Mouse (Mus musculus): ENCODE data around the gene Nfrkb. TPM values are rescaled to one million over a fixed set of nuclear protein-coding genes. Genes with fewer than 3 reads are reported as not detected.

The Nfrkb gene
- 30.0 and 31.9 TPM in 2 replicates for polyA plus RNA-seq (2014; fragmentation: Nextera tagmentation; extraction: Ambion mirVana)

DNA sequence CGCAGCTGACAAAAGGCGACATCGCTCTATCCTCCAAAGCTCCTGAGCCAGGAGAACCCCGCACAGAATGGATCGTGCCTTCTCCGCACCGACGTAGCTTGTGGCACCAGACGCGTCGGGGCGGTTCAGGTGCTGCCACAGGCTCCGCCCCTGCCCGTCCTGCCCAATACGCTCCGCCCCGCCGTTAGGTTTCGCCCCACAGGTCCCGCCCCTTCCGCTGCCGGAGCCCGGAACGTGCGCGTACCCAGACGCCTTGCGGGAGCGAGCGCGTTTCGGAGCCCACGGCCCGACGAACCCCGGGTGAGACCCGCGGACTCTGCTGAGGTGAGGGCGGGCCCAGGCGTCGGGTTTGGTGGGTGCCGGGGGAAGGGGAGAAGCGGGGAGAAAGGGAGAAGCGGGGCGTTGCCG is at the start of gene Nfrkb:
Nfrkb (plus strand) TSS at position 246 of the 408 bp plus-strand sequence.
- Histone ChIP-seq H3K27me3 (replicated peaks; ENCODE audit: control insufficient read depth, insufficient read depth, low read length) (no peaks in the 10 kb centered on the region), H3K9ac (ENCODE audit: low read length) (peak within 1 kb of the TSS; percentile 81), H3K4me1 (ENCODE audit: control insufficient read depth, insufficient read depth, low read length) (peaks cover 10% of the 10 kb centered on the region), H3K27ac (ENCODE audit: low read depth, low read length) (peak within 1 kb of the TSS; percentile 52; the same call in 1 of the 2 replicates), H3K9me3 (replicated peaks; ENCODE audit: control insufficient read depth, low read length) (no peaks in the 10 kb centered on the region), H3K4me2 (ENCODE audit: low read length) (peak within 1 kb of the TSS; percentile 65), H3K36me3 (ENCODE audit: control insufficient read depth, insufficient read depth, low read length) (peaks cover 15% of the 10 kb centered on the region), H3K4me3 (ENCODE audit: low read depth, low read length) (peak within 1 kb of the TSS; percentile 87)
- 1% methylated on average over 46 of the region's 46 CpGs for WGBS
- DNase-seq (ENCODE audit: low spot score) (peak; percentile 97), ATAC-seq (peak; percentile 99)

DNA sequence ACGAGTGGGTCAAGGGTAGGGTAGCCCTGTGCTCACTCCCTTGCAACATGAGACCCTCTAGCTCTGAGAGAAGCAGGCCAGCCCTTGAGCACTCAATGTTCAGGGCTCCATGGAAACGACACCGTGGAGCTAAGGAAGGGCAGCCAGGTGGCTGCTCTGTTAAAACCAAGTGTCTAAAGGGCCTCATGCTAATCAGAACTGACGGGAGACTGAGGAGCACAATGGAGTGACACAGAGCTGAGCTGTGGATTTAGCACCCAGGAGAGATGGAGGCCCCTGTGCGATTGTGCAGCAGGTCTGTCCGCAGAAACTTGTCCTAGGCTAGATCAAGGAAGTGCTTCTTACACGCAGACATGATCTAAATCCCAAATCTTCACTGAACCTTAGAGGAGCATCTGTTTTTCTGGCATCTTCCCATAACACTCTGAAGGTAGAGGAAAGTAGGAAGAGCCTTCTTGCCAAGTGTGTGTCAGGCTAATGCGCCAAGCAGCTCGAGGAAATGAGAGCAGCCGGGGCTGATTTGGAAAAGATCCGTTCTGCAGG is 41.6 kb upstream of the Nfrkb start:
- Histone ChIP-seq H3K9me3 (replicated peaks; ENCODE audit: control insufficient read depth, low read length) (no peaks in the 10 kb centered on the region), H3K4me1 (ENCODE audit: control insufficient read depth, insufficient read depth, low read length) (no peaks in the 10 kb centered on the region), H3K27ac (ENCODE audit: low read depth, low read length) (no peak overlapping the region), H3K4me2 (ENCODE audit: low read length) (no peak overlapping the region), H3K4me3 (ENCODE audit: low read depth, low read length) (no peak overlapping the region), H3K36me3 (ENCODE audit: control insufficient read depth, insufficient read depth, low read length) (peaks cover 26% of the 10 kb centered on the region; the same call in 1 of the 2 replicates), H3K9ac (ENCODE audit: low read length) (no peak overlapping the region), H3K27me3 (replicated peaks; ENCODE audit: control insufficient read depth, insufficient read depth, low read length) (no peaks in the 10 kb centered on the region)
- 54% methylated on average over 11 of the region's 11 CpGs for WGBS
- DNase-seq (ENCODE audit: low spot score) (peak; percentile 61), ATAC-seq (peak; percentile 32; the same call in 1 of the 2 replicates)

DNA sequence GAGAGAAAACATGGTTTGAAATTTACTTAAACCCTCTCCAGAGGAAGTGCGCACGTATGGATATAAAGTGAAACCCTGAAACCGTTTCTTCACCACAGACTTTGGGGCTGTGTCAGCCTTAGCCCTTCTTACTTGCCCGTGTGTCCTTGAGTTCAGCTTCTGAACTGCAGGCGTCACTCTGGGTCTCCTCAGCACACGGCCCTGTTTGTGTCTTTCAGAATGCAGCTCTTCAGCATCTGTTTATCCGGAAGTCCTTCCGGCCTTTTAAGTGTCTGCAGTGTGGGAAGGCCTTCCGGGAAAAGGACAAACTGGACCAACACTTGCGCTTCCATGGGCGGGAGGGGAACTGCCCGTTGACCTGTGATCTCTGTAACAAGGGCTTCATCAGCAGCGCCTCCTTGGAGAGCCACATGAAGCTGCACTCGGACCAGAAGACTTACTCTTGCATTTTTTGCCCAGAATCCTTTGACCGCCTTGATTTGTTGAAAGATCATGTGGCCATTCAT is 39.4 kb upstream of the Nfrkb start:
- ATAC-seq: no peak
- no peak for DNase-seq (ENCODE audit: low spot score)
- H3K4me1 ChIP-seq (ENCODE audit: control insufficient read depth, insufficient read depth, low read length): no peaks in the 10 kb centered on the region
- H3K36me3 ChIP-seq (ENCODE audit: control insufficient read depth, insufficient read depth, low read length): peaks cover 28% of the 10 kb centered on the region; the same call in 1 of the 2 replicates
- WGBS: 84% methylated on average over 15 of the region's 15 CpGs
- no peaks in the 10 kb centered on the region for H3K9me3 ChIP-seq (replicated peaks; ENCODE audit: control insufficient read depth, low read length)
- no peak overlapping the region for H3K4me2 ChIP-seq (ENCODE audit: low read length)
- H3K27ac ChIP-seq (ENCODE audit: low read depth, low read length): no peak overlapping the region
- H3K9ac ChIP-seq (ENCODE audit: low read length): no peak overlapping the region
- H3K27me3 ChIP-seq (replicated peaks; ENCODE audit: control insufficient read depth, insufficient read depth, low read length): no peaks in the 10 kb centered on the region
- no peak overlapping the region for H3K4me3 ChIP-seq (ENCODE audit: low read depth, low read length)

DNA sequence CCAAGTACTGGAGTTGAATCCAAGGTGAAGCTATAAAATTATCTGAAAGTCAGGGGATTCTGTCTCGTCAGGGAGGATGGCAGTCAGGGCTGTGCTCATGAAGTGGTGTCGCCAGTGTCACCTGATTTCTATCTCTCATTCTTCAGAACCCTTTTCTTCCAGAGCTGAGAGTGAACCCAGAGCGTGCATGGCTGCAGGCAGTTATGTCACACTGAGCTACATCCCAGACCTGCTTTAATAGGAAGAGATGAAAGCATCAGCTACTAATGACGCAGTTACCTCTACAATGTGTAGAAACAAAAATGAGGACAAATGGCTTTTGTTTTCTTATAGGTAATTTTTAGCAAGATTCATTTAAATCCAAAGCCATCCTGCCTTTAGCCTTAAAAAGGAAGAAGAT is 37.5 kb upstream of the Nfrkb start:
- no peaks in the 10 kb centered on the region for H3K27me3 ChIP-seq (replicated peaks; ENCODE audit: control insufficient read depth, insufficient read depth, low read length)
- ATAC-seq (no peak), DNase-seq (ENCODE audit: low spot score) (no peak)
- no peak overlapping the region for H3K9ac ChIP-seq (ENCODE audit: low read length)
- peaks cover 24% of the 10 kb centered on the region for H3K36me3 ChIP-seq (ENCODE audit: control insufficient read depth, insufficient read depth, low read length)
- H3K9me3 ChIP-seq (replicated peaks; ENCODE audit: control insufficient read depth, low read length): no peaks in the 10 kb centered on the region
- no peaks in the 10 kb centered on the region for H3K4me1 ChIP-seq (ENCODE audit: control insufficient read depth, insufficient read depth, low read length)
- 81% methylated on average over 4 of the region's 4 CpGs for WGBS
- no peak overlapping the region for H3K4me3 ChIP-seq (ENCODE audit: low read depth, low read length)
- H3K4me2 ChIP-seq (ENCODE audit: low read length): no peak overlapping the region
- no peak overlapping the region for H3K27ac ChIP-seq (ENCODE audit: low read depth, low read length)

DNA sequence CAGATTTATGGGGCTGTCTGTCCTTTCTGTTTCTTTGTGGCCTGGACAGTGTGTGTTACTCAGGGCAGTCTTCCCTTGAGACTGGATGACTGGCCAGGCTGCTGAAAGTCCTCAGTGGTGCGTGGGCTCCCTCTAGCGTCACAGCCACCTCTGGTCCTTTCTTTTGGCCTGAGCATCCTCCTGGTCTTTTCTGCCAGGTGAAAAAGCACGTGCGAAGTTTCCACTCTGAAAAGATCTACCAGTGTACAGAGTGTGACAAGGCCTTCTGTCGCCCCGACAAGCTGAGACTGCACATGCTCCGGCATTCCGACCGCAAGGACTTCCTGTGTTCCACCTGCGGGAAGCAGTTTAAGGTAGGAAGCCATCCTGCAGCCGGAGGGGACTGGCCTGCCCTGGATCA is 37.1 kb upstream of the Nfrkb start:
- Histone ChIP-seq H3K4me1 (ENCODE audit: control insufficient read depth, insufficient read depth, low read length) (no peaks in the 10 kb centered on the region), H3K27ac (ENCODE audit: low read depth, low read length) (no peak overlapping the region), H3K9ac (ENCODE audit: low read length) (no peak overlapping the region), H3K4me2 (ENCODE audit: low read length) (no peak overlapping the region), H3K4me3 (ENCODE audit: low read depth, low read length) (no peak overlapping the region), H3K9me3 (replicated peaks; ENCODE audit: control insufficient read depth, low read length) (no peaks in the 10 kb centered on the region), H3K36me3 (ENCODE audit: control insufficient read depth, insufficient read depth, low read length) (peaks cover 28% of the 10 kb centered on the region), H3K27me3 (replicated peaks; ENCODE audit: control insufficient read depth, insufficient read depth, low read length) (no peaks in the 10 kb centered on the region)
- DNase-seq (ENCODE audit: low spot score): peak; percentile 79
- 71% methylated on average over 11 of the region's 11 CpGs for WGBS
- ATAC-seq: peak; percentile 71; the same call in 1 of the 2 replicates

DNA sequence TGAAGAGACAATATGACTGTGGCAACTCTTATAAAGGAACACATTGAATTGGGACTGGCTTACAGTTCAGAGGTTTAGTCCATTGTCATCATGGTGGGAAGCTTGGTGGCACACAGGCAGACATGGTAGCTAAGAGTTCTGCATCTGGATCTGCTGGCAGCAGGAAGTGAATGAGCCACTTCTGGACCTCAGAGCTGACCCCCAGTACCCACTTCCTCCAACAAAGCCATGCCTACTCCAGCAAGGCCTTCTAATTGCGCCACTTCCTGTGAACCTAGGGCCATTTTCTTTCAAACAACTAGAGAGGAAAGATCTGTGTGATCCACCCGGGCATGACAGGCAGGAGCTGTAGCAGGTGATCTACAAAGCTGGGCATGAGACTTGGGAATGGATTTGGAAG is 33.3 kb upstream of the Nfrkb start:
- H3K27ac ChIP-seq (ENCODE audit: low read depth, low read length): no peak overlapping the region
- no peaks in the 10 kb centered on the region for H3K9me3 ChIP-seq (replicated peaks; ENCODE audit: control insufficient read depth, low read length)
- H3K9ac ChIP-seq (ENCODE audit: low read length): no peak overlapping the region
- ATAC-seq (no peak), DNase-seq (ENCODE audit: low spot score) (no peak)
- H3K4me1 ChIP-seq (ENCODE audit: control insufficient read depth, insufficient read depth, low read length): no peaks in the 10 kb centered on the region
- H3K27me3 ChIP-seq (replicated peaks; ENCODE audit: control insufficient read depth, insufficient read depth, low read length): no peaks in the 10 kb centered on the region
- WGBS: 90% methylated on average over 2 of the region's 2 CpGs
- H3K36me3 ChIP-seq (ENCODE audit: control insufficient read depth, insufficient read depth, low read length): peaks cover 51% of the 10 kb centered on the region
- no peak overlapping the region for H3K4me2 ChIP-seq (ENCODE audit: low read length)
- no peak overlapping the region for H3K4me3 ChIP-seq (ENCODE audit: low read depth, low read length)

DNA sequence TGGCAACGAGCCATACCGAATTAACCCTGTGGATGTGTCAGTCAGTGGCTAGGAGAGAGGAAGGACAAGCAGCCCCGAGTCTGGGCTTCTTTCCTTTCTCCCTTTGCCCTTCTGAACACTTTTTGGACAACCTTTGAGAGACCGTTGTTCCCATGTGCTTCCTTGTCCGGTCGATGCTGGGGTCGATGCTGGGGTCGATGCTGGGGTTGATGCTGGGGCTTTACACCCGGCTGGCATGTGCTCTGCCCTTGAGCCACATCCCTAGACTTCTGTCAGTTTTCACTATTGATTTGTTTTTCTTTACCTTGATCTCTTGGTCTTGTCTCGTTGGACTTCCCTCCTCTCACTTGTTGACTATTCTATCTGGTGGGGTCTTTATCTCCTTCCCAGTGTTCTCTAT is 32.5 kb upstream of the Nfrkb start:
- peaks cover 51% of the 10 kb centered on the region for H3K36me3 ChIP-seq (ENCODE audit: control insufficient read depth, insufficient read depth, low read length)
- no peak overlapping the region for H3K4me3 ChIP-seq (ENCODE audit: low read depth, low read length)
- no peaks in the 10 kb centered on the region for H3K9me3 ChIP-seq (replicated peaks; ENCODE audit: control insufficient read depth, low read length)
- H3K4me2 ChIP-seq (ENCODE audit: low read length): no peak overlapping the region
- no peak for ATAC-seq
- H3K27me3 ChIP-seq (replicated peaks; ENCODE audit: control insufficient read depth, insufficient read depth, low read length): no peaks in the 10 kb centered on the region
- DNase-seq (ENCODE audit: low spot score): no peak
- H3K27ac ChIP-seq (ENCODE audit: low read depth, low read length): no peak overlapping the region
- H3K9ac ChIP-seq (ENCODE audit: low read length): no peak overlapping the region
- no peaks in the 10 kb centered on the region for H3K4me1 ChIP-seq (ENCODE audit: control insufficient read depth, insufficient read depth, low read length)
- 88% methylated on average over 10 of the region's 10 CpGs for WGBS

DNA sequence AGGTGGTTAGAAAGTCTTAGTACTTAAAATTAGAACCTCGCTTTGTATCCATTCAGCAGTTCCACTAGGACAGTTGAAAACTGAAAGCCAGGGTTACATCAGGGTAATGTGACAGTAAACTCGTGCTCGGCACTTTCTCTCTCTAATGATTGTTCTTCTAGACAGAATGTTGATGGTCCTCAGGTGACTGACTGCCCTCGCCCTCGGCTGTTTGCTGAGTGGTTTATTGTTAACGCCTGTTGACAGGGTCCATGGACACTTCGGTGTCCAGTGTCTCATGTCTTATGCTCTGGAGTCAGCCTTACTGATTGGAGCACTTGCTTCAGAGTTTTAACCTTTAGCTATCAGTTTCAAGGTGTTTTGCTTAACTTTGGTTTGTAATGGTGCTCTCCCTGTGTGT is 31.9 kb upstream of the Nfrkb start:
- Histone ChIP-seq H3K9ac (ENCODE audit: low read length) (no peak overlapping the region), H3K27ac (ENCODE audit: low read depth, low read length) (no peak overlapping the region), H3K4me1 (ENCODE audit: control insufficient read depth, insufficient read depth, low read length) (no peaks in the 10 kb centered on the region), H3K36me3 (ENCODE audit: control insufficient read depth, insufficient read depth, low read length) (peaks cover 55% of the 10 kb centered on the region), H3K27me3 (replicated peaks; ENCODE audit: control insufficient read depth, insufficient read depth, low read length) (no peaks in the 10 kb centered on the region), H3K4me3 (ENCODE audit: low read depth, low read length) (no peak overlapping the region), H3K9me3 (replicated peaks; ENCODE audit: control insufficient read depth, low read length) (no peaks in the 10 kb centered on the region), H3K4me2 (ENCODE audit: low read length) (no peak overlapping the region)
- ATAC-seq (no peak), DNase-seq (ENCODE audit: low spot score) (no peak)
- 91% methylated on average over 7 of the region's 7 CpGs for WGBS

DNA sequence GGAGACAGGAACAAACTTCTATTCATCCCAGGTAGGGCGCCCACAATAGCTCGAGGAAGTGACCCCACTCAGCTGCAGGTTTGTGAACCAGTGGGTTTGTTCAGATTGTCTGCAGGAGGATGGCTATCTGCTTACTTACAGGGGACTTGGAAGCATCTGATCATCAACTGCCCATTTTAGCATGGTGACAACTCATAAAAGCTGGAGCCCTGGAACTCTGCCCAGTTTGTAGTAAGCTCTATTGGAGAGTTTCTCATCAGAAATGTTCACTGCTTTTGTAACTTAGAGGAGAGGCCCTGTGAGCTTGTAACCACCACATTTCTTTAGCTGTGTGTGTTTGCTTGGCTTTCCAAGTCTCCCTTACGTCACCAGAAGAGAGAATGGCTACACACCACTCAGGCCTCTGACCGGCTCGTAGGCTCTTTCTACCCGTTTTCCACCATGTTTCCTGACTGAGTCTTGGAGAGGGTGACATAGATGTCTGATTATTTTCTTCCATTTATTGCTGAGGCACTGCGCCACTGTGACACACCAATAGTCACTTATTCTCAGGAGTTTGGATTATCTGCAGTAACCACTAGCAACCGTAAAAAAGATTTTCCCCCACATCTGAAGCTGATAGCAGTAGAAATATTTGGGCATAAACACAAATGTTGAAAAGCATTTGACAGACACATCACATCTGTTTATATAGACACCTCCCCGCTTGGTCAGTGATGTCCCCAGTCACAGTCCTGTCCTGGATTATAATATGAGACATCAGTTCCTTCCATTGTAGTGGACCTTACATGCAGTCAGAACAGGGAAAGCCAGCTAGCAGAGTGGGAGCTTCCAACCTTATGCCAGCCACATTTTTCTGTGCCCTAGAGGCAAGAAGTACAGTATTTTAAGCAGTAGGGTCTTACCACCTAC is 22.0 kb upstream of the Nfrkb start:
- WGBS: 79% methylated on average over 9 of the region's 9 CpGs
- Histone ChIP-seq H3K9me3 (replicated peaks; ENCODE audit: control insufficient read depth, low read length) (no peaks in the 10 kb centered on the region), H3K36me3 (ENCODE audit: control insufficient read depth, insufficient read depth, low read length) (peaks cover 61% of the 10 kb centered on the region), H3K4me2 (ENCODE audit: low read length) (no peak overlapping the region), H3K4me1 (ENCODE audit: control insufficient read depth, insufficient read depth, low read length) (no peaks in the 10 kb centered on the region), H3K9ac (ENCODE audit: low read length) (no peak overlapping the region), H3K27me3 (replicated peaks; ENCODE audit: control insufficient read depth, insufficient read depth, low read length) (no peaks in the 10 kb centered on the region), H3K4me3 (ENCODE audit: low read depth, low read length) (no peak overlapping the region), H3K27ac (ENCODE audit: low read depth, low read length) (no peak overlapping the region)
- ATAC-seq: no peak
- peak; percentile 41 for DNase-seq (ENCODE audit: low spot score)

Data from forebrain, embryonic 14.5 days (tissue).